Mouse (Mus musculus): ENCODE data around the gene Mical2.

Mical2 gene

GRCm38 (mm10) chr7:112362574-112363200 is 137.0 kb downstream of the Mical2 start:
- DNase-seq (ENCODE audit: low spot score) = no peak

GRCm38 (mm10) chr7:112365864-112366263 is 140.2 kb downstream of the Mical2 start:
- DNase-seq (ENCODE audit: low spot score) = no peak

GRCm38 (mm10) chr7:112369046-112369445 is 143.4 kb downstream of the Mical2 start:
- peak; percentile 95 for DNase-seq (ENCODE audit: low spot score)

GRCm38 (mm10) chr7:112369977-112370376 is 144.3 kb downstream of the Mical2 start:
- DNase-seq (ENCODE audit: low spot score) = no peak

GRCm38 (mm10) chr7:112371387-112371786 is 145.7 kb downstream of the Mical2 start:
- DNase-seq (ENCODE audit: low spot score) = no peak

- DNase-seq (ENCODE audit: low spot score) = no peak
These were observed 148.4 kb downstream of the Mical2 start for GRCm38 (mm10) chr7:112374035-112374434.

GRCm38 (mm10) chr7:112375062-112375461 is 149.4 kb downstream of the Mical2 start:
- DNase-seq (ENCODE audit: low spot score) = no peak

- DNase-seq (ENCODE audit: low spot score) = no peak
These were observed 150.2 kb downstream of the Mical2 start for GRCm38 (mm10) chr7:112375900-112376299.

- DNase-seq (ENCODE audit: low spot score) = no peak
These were observed 151.0 kb downstream of the Mical2 start for GRCm38 (mm10) chr7:112376611-112377010.

- peak; percentile 92 for DNase-seq (ENCODE audit: low spot score)
These were observed 151.7 kb downstream of the Mical2 start for GRCm38 (mm10) chr7:112377314-112377713.

GRCm38 (mm10) chr7:112378056-112378455 is 152.4 kb downstream of the Mical2 start:
- DNase-seq (ENCODE audit: low spot score) = no peak

GRCm38 (mm10) chr7:112378476-112378875 is 152.8 kb downstream of the Mical2 start:
- DNase-seq (ENCODE audit: low spot score) = no peak

GRCm38 (mm10) chr7:112386521-112386920 is 160.9 kb downstream of the Mical2 start:
- DNase-seq (ENCODE audit: low spot score) = no peak

GRCm38 (mm10) chr7:112387876-112388275 is 162.2 kb downstream of the Mical2 start:
- DNase-seq (ENCODE audit: low spot score) = no peak

- DNase-seq (ENCODE audit: low spot score) = no peak
These were observed 162.8 kb downstream of the Mical2 start for GRCm38 (mm10) chr7:112388363-112388875.

GRCm38 (mm10) chr7:112389611-112390251 is 164.1 kb downstream of the Mical2 start:
- DNase-seq (ENCODE audit: low spot score) = no peak

GRCm38 (mm10) chr7:112390252-112390936 is 164.7 kb downstream of the Mical2 start:
- no peak for DNase-seq (ENCODE audit: low spot score)

GRCm38 (mm10) chr7:112390937-112391605 is 165.4 kb downstream of the Mical2 start:
- no peak for DNase-seq (ENCODE audit: low spot score)

GRCm38 (mm10) chr7:112397786-112398185 is 172.1 kb downstream of the Mical2 start:
- no peak for DNase-seq (ENCODE audit: low spot score)

GRCm38 (mm10) chr7:112399425-112400170 is 173.9 kb downstream of the Mical2 start:
- no peak for DNase-seq (ENCODE audit: low spot score)

GRCm38 (mm10) chr7:112400175-112400574 is 174.5 kb downstream of the Mical2 start:
- DNase-seq (ENCODE audit: low spot score) = peak; percentile 95

- DNase-seq (ENCODE audit: low spot score) = peak; percentile 39
These were observed 179.4 kb downstream of the Mical2 start for GRCm38 (mm10) chr7:112405061-112405460.

Measured in retina, embryonic 14.5 days (tissue).